Comparison of ENCODE assay signal across 7 mouse cellular contexts in the genomic region with DNA sequence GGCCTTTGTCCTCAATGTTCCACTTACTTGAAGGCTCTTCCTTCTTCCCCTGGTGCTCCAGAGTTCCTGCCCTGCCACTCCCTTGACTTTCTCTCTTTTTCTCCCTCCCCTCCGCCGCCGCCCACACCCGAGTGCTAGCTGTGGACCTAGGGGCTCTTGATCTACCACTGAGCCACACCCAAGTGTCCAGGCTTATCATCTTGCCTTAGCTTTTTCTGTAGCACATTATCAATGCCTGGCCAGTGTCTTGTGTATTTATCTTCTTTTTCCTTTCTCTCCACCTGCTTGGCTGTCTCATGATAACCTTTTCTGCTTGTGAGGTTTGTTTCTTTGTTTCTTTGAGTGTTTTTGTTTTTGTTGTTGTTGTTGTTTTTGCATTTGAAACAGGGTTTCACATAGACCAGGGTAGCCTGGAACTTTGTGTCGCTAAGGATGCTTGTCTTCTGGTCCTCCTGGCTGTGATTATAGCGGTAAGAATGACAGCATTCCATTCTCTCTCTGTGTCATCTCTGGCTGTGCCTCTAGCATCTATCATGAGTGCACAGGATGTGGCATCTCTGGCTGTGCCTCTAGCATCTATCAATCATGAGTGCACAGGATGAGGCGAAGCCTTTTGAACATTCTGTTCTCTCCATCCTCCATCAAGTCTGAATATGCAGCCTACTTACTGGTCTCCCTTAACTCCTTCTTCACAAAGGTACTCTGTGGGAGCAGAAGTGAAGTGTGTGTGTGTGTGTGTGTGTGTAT.
DNase-seq lines count a peak whose midpoint lies in the region.

A gene (minus strand): TSS at position 68 of the 747 bp plus-strand sequence.

- DNase-seq in spleen, adult 12 weeks (ENCODE audit: low spot score): peak; percentile 55
- DNase-seq in spleen, adult 18-20 months: no peak
- DNase-seq in c-Kit-negative CD71-positive TER-119-positive erythroid progenitor cells, embryonic 14.5 days (ENCODE audit: low read depth, low spot score): peak; percentile 74
- peak; percentile 91 for DNase-seq in liver
- DNase-seq in thymus, postnatal 4 days: peak; percentile 45
- DNase-seq in frontal cortex, postnatal 10 days (ENCODE audit: low spot score in 2 of 2): no peak
- no peak for DNase-seq in right cerebral cortex, postnatal 25 days

Comparison
In these comparisons a context has a peak if more than half of its experiments do, and no peak if none do; other contexts are left out.
1. DNase-seq: peak in spleen, adult 12 weeks (single experiment), c-Kit-negative CD71-positive TER-119-positive erythroid progenitor cells, embryonic 14.5 days (single experiment), liver (single experiment) and thymus, postnatal 4 days (single experiment); none in spleen, adult 18-20 months (0 of 2), frontal cortex, postnatal 10 days (0 of 2) and right cerebral cortex, postnatal 25 days (single experiment).